Mouse (Mus musculus) embryo, embryonic 10.5 days (tissue): ENCODE data around the gene Hoxc6.
A peak's percentile ranks its signal among the peaks of the same experiment; 100 is the strongest.

ENCODE experiments used
- DNase-seq: peaks from one replicate; pipeline ENCODE4 v3.0.0-alpha.2; 2015; ENCODE audit warnings: low spot score

Gene Hoxc6

GRCm38 (mm10) chr15:102991782-102992181, 6.3 kb upstream of the Hoxc6 start:
- DNase-seq = no peak

- no peak for DNase-seq
Measured at GRCm38 (mm10) chr15:102992206-102992605, 5.9 kb upstream of the Hoxc6 start.

- DNase-seq = no peak
Measured at GRCm38 (mm10) chr15:102992863-102993262, 5.2 kb upstream of the Hoxc6 start.

DNA sequence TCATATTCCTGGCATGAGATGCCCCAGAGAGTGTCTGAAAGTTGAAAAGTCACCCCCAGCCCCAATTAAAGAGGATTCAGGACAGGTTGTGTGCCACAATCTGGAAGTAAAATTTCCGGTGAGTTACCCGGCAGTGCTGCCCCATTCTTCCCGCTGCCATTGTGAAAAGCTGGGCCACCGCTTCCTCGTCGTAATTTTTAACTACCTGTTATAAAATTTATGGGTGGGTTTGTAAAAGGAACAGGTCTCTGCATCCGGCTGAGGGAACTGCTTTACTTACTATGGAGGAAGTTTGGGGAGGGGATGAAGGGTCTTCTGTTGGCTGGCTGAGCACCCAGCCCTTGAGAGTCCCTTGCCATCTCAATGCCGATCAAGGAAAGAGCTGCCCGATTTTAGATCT, 1.5 kb upstream of the Hoxc6 start:
- DNase-seq = no peak

DNA sequence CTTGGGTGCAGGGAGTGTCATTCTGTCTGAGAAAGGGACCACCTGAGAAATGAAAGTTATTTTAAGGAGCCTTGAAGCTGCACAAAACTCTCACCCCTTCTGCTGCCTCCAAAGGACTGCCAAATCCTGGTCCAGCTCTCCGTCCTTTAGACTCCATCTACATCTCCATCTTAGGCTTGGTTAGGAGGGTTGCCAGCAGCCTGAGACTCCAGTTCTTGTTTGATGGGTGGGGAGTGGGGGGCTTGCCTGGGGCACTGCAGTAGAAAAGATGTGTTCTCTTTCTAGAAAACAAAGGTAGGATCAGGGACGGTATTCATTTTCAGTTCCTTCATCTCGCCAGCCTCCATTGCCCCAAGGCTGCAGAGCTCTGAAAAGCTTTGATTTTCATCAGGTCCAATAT, 626 bp upstream of the Hoxc6 start:
- DNase-seq = no peak

DNA sequence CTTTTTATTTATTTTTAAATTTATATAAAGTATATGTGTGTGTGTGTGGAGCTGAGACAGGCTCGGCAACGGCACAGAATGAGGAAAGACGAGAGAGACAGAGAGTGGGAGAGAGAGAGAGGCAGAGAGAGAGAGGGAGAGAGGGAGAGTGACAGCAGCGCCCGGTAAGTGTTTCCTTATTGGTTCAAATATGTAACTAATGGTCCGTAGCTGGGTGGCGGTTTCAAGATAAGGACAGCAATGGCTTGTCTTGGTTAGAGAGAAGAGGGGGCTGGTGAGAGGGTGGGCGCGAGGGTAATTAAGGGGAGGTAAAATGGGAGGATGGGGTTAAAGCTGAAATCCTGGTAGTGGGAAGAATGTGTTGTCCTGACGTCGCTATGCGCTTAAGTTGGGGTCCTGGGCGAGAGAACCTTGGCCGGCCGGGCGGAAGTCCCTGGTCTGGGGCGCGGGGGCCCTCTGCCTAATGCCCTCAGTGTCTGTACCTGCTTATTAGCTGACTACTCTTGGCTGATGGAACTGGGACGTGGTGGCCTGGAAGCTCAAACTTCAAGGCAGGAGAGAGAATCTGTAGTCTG, 638 bp downstream of the Hoxc6 start:
- DNase-seq = no peak

DNA sequence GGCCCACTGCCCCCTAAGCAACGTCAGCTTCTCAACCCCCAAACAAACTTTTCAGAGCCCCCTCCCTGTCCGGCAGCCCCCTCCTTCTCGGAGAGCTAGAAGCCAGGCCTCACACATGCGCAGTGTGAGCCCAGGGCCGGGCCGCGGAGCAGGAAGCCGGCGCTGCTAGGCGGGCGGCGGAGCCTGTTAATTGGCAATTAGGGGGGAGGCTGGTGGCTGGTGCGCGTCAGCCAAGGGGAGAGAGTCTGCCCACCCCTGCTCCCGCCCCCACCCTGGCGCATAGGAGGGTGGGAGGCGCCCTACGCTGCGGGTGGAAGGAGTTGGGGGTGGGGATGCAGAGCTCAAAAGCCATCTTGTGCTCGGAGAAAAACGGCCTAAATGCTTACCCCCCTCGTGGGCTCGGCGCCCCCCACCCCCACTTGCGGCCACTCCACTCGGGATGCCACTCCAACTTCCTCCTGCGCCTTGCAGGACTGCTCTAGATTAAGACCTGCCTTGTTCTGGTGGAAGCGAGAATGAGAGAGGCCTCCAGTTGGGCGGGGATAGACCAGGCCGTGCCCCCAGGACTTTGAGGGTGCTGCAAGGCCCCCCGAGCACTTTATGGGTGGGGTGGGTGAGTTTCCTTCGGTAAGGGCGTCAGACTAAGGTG, 1.2 kb downstream of the Hoxc6 start:
- DNase-seq = peak; percentile 86

GRCm38 (mm10) chr15:102999955-103000354, 1.9 kb downstream of the Hoxc6 start:
- no peak for DNase-seq

- DNase-seq = no peak
Measured at GRCm38 (mm10) chr15:103000501-103000901, 2.4 kb downstream of the Hoxc6 start.

GRCm38 (mm10) chr15:103001370-103001769, 3.3 kb downstream of the Hoxc6 start:
- DNase-seq = no peak

GRCm38 (mm10) chr15:103002156-103002555, 4.1 kb downstream of the Hoxc6 start:
- no peak for DNase-seq

DNA sequence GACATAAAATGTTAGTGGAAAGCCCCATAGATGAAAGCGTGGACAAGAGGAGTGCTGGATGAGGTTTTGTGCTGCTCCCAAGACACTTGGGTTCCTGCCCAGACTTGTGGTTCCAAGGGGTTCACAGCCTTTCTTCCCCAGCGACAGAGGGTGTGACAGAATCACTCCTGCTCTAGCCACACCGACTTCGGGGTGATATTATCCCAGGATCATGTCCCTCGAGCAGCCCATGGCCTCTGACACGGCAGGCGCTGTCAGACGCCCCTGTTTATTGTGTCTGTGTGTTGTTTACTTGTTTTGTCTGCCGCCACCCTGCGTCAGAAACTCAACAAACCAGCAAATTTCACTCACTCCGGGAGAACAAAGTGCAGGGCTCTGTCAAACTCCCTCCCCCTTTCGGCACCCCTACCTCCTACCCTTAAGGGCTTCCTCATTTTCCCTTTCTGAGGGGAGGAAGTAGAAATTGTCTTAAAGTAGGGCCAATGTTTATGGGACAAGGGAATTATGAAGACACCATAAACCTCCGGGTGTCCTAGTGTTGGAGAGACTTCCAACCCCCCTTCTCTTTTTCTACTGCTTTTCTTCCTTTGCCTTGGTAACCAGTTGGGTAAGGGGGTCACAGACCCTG, 4.9 kb downstream of the Hoxc6 start:
- DNase-seq = no peak

GRCm38 (mm10) chr15:103005308-103005707, 7.3 kb downstream of the Hoxc6 start:
- DNase-seq = no peak

DNA sequence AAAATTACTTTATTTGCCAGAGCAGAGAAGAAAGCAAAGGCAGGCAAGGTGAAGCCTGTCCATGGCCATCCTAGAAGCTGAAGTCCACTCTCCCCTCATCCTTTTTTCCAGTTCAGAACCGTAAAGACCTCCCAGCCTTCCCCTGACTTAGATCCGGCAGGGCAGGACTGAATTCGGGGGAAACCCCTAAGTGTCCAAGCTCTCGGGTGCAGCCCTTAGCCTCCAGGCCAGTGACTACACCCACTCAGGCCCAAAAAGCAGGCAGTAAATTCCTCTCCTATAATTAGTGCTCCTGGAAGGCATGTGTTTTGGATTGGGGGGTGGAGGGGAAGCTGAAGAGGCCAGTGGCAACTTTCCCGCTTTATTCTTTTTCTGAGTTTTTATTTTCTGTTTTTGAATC, 7.7 kb downstream of the Hoxc6 start:
- DNase-seq = no peak

DNA sequence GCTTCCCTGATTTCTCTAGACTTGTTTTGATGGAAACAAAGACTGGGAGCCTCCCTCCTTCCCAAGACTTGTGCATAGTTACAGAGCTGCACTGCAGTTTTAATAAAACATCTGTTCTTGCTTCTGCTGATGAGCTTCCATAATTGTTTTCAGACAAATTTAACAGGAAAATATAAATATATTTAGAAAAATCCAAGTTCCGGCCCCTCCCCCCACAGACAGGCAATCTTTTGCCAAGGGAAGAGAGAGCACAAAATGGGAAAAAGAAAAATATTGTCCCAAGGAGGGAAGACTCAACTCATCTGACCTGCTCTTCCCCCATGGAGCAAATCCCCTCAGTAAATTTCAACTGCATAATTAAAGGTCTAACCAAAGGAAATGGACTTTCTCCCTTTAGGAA, 8.3 kb downstream of the Hoxc6 start:
- DNase-seq = no peak

DNA sequence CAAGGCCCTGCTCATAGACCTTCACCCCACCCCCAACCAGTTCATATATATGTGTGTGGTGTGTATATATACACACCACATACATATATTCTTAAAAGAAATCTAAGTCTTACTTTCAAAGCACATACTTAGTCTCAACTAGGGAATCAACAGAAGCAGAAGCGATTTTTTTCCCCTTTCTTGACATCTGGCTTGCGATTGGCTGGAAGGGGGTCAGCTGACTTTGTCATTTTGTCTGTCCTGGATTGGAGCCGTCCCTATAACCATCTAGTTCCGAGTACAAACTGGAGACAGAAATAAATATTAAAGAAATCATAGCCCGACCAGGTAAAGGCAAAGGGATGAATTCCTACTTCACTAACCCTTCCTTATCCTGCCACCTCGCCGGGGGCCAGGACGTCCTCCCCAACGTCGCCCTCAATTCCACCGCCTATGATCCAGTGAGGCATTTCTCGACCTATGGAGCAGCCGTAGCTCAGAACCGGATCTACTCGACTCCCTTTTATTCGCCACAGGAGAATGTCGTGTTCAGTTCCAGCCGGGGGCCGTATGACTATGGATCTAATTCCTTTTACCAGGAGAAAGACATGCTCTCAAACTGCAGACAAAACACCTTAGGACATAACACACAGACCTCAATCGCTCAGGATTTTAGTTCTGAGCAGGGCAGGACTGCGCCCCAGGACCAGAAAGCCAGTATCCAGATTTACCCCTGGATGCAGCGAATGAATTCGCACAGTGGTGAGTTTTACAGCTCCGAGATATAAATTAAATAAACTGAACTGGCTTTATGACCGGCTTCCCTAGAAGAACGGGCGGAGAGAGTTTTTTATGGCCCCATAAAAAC, 11.4 kb downstream of the Hoxc6 start:
- peak; percentile 79 for DNase-seq

DNA sequence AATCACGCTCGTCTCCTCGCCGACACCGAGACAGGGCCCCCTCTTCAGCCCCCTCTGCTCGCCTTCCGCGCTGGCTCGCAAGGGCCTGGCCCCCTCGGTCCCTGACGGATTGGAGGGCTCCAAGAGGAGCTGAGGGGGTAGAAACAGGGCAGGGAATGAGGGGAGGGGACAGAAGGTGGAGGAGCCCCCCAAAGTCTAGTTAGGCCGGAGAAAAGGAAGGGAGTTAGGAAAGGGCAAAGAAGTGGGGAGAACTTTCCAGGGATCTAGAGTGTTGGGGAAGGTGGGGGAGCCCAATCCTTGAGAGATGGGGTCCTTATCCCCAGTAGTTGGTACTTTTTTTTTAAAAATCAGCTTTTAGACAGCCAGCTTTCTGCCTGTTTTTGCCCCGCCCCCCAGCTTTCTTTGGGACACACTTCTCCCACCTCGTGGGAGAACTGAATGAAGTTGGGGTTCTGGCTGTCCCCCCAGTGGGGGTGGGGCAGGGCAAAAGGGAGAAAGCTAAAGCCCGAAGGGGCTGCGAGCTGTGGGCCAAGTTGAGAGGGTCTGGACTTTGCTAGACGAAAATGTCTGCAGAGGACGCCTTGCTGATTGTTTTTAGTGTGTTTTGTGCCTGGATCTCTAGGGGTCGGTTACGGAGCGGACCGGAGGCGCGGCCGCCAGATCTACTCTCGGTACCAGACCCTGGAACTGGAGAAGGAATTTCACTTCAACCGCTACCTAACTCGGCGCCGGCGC, 12.2 kb downstream of the Hoxc6 start:
- DNase-seq = no peak

DNA sequence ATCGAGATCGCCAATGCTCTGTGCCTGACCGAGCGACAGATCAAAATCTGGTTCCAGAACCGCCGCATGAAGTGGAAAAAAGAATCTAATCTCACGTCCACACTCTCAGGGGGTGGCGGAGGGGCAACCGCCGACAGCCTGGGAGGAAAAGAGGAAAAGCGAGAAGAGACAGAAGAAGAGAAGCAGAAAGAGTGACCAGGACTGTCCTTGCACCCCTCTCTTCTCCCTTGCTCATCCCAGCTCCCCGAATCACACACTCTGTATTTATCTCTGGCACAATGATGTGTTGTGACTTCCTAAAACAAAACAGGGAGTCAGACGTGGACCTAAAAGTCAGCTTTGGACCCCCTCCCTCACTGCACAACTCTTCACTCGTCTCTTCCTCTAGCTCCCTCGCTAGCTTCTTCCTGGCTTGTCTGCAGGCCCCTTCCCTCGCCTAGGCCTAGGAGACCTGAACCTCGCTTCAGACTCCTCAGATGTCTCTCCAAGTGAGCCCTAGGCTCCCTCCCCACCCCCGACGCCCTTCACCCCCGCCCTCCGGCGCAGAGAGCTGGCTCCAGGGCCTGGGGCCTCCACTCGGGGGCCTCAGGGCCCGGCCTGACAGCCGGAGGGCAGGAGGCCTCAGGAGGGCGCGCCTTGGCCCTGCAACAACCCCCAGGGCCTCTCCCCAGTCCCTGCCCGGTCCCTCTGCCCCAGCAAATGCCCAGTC, 12.9 kb downstream of the Hoxc6 start:
- peak; percentile 67 for DNase-seq

DNA sequence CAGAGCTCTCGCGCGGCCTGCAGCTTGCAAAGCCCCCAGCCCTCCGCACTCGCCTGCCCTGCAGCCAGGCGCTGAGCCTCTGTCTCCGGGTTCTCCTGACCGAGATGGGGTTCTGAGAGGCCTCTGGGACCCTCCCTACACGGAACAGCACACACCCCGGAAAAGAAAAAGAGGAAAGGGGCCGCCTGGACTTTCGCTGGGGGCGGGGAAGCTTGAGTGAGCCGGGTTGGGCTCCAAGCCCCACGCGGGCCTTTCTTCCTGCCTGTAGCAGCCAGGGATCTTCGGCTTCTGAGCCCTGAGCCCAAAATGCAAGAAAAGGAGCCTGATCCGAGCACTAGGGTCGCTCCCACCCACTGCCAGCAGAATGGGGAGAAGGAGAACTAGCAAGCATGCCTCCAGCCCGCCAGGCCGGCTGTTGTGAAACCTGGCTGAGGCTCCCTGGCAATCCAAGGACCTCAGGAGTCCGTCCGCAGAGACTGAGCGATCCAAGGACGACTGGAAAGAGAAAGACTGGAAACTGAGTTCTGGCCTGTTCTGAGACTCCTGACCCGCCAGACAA, 13.9 kb downstream of the Hoxc6 start:
- DNase-seq = peak; percentile 58

GRCm38 (mm10) chr15:103013238-103013984, 15.4 kb downstream of the Hoxc6 start:
- DNase-seq = peak; percentile 89
